Mouse (Mus musculus): ENCODE results near the gene Phf21a.

DNA sequence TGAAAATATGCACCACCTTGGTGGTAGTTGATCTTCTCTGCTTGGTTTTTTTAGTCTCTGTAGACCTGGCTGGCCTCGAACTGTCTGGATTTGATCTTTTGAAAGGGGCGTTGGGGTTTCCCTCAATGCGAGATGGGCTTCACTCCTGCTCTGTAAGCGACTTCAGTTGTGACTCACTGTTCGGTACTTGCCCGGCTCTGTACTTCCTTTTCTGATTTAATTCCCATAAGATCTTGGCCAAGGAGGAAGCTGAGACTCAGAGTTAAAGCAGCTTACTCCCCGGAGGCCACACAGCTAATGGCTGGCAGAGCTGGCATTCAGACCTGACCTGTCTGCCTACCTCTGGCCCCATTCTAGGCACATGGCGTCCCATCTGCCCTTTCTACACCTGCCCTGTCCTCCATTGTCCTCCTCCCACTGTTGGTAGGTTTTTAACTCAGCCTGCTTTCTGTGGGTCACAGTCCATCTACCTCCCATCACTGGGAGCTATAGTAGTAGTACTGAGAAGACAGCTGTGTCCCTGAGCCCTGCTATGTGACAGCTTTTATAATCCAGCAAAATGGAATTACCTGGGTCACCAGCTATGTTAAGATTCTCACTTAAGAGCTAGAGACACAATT lies 27.5 kb upstream of the Phf21a start:
- no peak for TF ChIP-seq CTCF (IDR thresholded peaks at IDR 0.05; ENCODE audit: extremely low read depth, insufficient read depth, insufficient read length, insufficient replicate concordance)
- no peak for TF ChIP-seq POLR2A (IDR thresholded peaks at IDR 0.05; ENCODE audit: low read depth, low read length)

Measured in spleen, adult 2 months (tissue).